Mouse (Mus musculus): ENCODE results near the gene Gm10320.

Gm10320 gene

DNA sequence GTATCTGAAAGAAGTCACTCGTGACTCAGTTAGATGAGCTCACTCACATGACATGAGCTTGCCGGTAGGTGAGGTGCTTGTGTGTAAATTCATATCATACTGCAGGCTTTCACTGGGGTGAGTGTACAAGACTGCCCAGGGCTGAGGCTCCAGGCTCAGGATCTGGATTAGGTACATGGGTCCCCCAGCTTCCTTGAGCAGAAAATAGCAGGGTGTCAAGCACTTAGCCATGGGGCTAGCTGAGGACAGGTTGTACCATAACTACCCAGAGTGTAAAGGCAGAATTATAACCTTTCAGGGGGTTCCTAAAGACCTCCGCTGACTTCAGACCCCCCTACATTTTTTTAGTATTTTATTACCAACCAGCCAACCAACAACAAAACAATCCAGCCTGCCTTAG is at the start of gene Gm10320:
Gm10320 (minus strand) TSS at position 93 of the 400 bp plus-strand sequence.
- DNase-seq (ENCODE audit: low spot score) = no peak

DNA sequence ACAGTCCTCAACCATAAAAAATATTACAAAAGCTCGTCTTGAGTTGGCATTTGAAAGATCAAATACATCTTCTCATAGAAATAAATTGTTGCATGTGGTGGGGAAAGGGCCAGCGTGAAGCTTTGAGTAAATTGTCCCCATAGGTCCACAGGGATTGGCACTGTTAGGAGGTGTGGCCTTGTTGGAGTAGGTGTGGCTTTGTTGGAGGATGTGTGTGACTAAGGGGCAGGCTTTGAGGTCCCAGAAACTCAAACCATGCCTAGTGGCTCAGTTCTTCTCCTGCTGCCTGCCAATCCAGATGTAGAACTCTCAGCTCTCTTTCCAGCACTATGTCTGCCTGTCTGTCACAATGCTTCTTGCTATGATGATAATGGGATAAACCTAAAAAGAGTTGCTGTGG is 49.8 kb upstream of the Gm10320 start:
- no peak for DNase-seq (ENCODE audit: low spot score)

DNA sequence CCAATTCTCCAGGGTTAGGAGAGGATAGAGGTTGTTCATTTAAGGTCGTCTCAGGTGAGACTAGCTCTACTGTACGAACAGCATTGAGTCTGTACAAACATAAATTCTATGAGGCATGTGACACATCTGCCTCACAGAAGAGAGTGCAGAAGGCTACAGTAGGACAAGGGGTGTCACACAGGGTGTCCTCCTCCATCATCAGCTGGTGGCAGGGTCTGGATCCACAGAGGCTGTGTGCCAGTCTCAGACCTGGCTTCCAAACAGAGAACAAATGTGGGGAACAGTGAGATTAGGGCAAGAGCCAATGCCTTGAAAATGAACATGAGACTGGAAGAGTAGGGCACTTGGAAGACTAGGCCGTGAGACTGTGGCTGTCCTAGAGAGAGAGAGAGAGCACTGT is 48.4 kb upstream of the Gm10320 start:
- no peak for DNase-seq (ENCODE audit: low spot score)

DNA sequence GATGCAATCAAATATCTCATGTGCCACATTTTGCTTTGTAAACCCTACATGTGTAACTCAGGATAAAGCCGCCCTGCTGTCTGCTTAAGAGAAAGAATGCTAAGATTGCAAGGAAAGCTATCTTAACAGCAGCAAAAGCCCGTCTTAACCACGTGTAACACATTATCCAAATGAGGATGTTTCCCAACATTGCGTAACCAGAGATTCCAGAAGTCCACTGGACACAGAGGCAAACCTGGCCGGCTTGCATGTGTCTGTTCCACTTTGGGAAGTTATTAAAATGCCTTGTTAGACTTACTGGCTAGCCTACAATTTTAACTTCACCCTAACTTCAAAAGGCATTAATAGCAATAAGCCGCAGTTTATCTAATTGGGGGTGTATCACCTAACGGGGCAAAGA is 47.5 kb upstream of the Gm10320 start:
- no peak for DNase-seq (ENCODE audit: low spot score)

DNA sequence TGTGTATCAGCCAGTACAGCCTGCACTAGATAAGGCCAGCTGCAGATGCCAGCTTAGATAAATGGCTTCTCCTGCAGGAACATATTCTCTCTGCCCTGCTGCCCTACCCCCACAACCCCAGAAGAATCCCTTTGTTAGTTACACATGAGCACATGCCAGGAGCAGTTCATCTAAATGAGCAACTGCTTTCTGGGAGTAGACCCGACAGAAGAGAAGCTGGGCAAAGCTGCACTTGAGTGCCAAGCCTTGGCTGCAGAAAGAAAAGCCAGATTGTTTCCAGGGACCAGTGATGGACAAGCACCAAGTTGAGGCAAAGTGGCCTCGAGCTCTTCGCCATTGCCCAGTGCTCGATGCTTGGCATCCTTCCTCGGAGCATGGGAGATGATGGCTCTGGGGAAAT is 46.8 kb upstream of the Gm10320 start:
- DNase-seq (ENCODE audit: low spot score) = no peak

DNA sequence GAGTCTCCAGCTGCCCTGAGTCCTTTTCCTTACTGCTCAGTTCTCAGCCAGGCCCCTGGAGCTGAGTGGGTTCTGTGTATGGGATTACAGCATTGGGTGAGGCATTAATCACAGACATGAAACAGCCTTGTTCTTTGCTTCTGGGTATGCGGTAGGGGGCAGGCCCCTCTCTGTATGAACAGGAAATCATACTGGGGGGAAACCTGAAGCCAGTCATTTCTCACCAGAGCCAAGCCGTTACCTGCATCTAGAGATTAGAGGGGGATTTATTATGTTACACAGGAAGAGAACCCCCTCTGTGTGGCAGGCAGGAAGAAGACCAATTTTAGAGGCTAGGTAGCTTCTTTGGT is 43.1 kb upstream of the Gm10320 start:
- DNase-seq (ENCODE audit: low spot score) = no peak

DNA sequence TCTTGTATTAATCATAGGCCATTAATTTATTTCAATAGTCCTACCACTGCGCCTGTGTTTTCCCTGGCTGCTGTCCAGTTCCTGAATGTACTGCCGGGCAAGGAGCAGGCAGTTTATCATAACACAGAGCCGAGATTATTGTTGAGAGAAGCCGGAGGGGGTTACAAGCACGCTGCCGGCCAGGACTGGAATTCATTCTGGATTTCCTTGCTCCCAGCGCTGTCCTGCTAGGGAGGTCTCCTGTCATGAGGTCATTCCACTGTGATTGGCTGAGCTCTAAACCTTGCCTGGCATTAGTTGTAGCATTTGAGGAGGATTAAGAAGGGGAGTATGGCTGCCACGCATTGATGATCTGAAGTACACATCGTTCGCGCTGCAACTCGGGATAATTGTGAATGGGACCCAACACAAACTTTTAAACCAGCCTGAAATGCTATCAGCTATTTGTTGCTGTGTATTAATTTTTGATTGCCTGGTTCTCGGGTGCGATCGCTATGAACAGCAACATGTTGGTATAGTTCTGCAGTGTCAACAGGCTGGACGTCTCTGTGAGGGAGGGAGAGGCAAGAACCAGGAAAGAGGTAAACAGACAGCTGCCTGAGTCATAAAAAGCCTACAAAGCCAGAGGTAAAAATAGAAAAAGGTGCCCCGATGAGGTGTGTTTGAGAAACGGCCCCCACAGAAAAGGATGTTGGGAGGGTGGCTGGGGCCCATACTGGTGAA is 42.5 kb upstream of the Gm10320 start:
- DNase-seq (ENCODE audit: low spot score) = no peak

DNA sequence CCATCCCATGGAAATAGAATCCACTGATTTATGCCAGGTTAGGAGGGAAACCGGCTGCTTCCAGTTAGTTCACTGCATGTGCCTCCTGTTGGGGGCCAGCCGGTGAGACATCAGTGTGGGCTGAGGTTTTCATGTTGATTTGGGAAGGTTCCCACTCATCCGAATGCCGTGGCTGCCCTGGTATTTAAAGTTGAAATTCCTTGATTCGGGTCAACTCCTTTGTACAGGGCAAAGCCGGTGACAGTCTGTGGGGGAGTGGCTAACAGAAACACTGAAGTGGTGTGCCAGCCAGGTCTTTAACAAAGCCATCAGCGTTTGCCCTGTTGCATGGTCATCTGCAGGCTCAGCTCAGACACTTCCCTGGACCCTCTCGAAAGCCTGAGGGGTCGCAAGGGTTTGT is 41.6 kb upstream of the Gm10320 start:
- DNase-seq (ENCODE audit: low spot score) = no peak

DNA sequence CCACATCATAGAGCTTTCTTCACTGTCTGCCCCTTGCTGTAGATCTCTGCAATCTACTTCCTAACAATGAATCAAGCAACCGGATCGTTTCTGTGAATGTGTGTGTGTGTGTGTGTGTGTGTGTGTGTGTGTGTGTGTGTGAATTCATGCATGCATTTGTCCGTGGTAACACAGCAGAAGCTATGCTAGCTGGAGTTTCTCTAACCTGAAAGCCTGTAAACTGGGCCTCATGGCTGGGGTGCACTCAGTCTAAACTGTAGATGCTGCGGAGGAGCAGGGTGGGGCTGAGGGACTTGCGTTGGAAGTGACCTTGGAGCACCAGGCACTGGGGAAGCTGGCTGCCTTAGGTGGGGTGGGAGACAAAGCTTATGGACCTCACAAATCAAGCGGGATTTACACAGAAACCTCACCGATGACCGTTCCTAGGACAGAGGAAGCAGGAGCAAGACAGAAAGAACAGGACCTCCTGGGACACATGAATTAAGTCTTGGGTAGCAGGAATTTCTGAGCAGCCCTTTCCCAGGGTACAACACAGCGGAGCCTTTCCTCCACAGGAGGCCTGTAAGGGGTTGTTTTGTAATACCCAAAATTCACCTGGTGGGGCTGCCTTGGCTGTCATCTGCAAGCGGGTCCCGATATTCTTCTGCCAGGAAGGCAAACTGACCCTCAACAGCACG is 41.0 kb upstream of the Gm10320 start:
- DNase-seq (ENCODE audit: low spot score) = no peak

DNA sequence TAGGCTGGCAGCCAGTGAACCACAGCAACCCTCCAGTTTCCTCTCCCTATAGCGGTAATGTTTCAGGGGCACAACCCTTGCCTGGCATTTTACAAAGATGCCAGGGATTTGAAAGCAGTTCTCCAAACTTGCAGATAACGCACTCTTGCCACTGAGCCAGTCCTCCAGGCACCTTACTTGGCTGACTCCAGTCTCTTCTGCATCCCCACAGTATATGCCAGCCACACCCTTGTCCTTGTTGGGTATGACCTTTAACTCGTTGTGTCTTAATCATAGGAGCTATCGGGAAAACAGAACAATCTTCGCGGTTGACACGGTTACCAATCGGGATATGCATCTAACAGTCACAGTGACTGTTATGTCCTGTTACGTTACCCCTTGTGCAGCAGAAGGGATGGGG is 40.2 kb upstream of the Gm10320 start:
- DNase-seq (ENCODE audit: low spot score) = no peak

DNA sequence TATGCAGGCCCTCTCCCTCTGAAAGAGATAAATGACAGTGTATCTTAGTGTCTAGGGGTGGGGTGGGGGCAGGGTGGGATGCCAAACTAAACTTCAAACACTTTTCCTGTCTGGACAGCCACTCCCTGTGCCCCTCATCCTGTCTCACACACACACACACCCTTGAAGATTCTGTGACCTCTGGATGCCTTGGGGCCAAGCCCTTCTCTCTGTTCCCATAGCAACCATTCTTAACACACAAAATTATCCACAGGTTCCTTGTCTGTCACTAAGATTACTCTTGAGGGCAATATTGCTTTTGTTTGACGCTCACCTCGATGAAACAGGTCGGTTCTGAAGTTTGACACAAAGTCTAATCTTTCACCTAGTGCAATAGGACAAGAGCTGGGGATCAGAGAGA is 39.5 kb upstream of the Gm10320 start:
- DNase-seq (ENCODE audit: low spot score) = no peak

DNA sequence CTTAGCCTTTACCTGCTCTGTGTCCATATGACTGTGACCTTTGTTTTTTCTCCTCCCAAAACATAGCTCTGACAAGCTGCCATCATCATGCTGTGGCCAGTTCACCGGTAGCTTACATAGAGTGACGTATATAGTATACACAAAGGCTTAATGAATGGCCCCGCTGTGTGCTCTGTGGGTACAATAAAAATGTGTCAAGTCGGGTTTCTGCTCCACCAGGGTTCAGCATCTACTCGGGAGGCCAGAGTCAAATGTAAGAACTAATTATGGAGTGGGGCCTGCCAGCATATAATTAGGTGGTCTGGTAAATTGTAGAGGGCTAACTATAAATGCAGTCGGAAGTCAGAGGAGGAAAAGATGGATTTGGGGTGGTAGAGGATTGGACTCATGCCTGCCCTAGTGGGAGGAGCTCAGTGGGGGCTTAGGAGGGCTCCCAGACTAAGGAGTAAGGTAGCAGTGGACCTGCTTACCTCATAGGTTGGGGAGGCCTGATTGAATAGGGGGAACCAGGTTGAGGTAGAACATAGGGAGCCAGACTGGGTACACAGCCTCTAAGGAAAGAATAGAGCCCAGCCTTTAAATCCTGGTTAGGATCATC is 32.0 kb upstream of the Gm10320 start:
- DNase-seq (ENCODE audit: low spot score) = no peak

DNA sequence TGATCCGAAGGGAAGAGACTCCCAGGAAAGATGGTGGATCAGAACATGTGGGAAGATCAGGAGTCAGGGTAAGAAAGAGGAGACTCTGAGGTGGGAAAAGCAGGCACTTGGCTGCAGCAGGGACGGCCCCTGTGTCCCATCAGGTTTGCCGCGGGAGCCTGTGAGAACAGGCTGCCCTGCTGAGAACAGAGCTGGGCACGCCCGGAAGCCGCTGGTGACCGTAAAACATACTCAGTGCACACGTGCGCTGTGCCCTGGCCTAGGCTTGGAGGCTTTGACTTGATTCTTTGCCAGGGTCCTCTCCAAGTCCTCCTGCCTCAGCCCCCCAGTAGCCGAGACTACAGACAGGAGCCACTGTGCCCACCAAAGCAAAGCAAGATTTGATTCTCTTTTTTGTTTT is 26.5 kb upstream of the Gm10320 start:
- DNase-seq (ENCODE audit: low spot score) = no peak

DNA sequence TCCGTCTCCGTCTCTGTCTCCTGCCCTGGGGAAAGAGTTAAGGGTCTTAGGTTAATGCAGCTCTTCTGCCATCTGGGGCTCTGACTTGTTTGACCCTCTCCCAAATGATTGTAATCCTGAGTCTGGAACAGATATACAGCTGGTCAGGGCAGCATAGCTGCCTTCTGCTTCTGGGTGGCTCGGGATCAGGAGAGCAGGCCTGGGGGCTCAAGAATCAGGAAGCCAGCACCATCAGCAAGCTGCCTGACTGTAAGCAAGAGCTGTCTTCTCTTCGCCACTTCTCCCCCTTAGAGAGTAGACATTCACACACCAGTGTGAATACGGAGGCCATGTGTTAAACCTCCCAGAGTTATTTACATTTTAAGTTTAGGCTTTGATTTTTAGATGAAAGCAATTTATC is 25.9 kb upstream of the Gm10320 start:
- DNase-seq (ENCODE audit: low spot score) = no peak

DNA sequence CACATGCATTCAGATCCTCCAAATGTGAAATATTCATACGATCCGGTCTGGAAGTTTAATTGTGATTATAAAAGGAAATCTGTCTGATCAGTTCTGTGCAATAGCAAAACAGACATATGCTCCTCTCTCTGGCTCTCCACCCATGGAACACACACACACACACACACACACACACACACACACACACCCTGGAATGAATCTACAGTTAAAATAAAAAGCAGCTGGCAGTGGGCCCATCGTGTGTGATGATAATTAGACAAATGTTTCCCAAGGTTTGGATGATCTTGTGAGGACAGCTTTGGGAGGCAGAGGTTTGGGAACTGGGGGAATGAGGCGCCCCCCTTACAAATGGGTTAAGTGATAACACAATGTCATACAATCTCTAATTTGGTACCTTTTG is 25.2 kb upstream of the Gm10320 start:
- DNase-seq (ENCODE audit: low spot score) = peak; percentile 44

DNA sequence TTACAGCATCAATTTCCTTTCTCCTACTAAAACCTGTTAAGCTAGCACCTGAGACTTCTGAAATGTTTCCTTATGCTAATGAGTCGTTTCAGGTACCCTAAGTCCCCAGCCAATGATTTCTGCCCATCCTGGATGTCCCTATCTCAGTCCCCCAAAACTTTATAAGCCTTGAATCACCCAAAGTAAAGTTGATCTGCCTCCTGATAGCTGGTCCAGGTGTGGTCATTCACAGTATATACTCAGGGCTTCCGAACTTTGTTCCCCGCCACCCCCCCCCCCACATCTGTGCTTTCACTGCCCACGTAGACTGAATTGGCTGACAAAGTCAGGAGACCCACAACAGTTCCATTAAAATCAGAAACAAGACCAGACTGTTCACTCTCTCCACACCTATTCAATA is 20.3 kb upstream of the Gm10320 start:
- no peak for DNase-seq (ENCODE audit: low spot score)

DNA sequence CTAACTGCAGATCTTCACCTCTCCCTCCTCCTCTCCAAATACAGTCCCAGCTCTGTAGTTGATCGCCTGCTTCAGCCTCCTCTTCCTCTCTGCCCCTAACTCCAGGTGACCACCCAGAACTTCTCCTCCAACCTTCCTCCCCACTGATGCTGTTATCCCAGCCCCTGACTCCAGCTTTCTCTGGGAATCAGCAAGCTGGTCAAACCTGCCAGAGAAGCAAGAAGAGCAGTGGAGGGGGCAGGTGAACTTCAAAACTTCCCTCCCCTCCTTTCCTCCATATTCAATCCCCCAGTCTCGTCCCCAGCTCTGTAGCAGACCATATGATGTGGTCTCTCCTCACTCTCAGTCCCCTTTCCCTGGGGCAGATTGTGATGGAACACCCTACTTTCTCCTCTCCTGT is 15.9 kb upstream of the Gm10320 start:
- DNase-seq (ENCODE audit: low spot score) = no peak

DNA sequence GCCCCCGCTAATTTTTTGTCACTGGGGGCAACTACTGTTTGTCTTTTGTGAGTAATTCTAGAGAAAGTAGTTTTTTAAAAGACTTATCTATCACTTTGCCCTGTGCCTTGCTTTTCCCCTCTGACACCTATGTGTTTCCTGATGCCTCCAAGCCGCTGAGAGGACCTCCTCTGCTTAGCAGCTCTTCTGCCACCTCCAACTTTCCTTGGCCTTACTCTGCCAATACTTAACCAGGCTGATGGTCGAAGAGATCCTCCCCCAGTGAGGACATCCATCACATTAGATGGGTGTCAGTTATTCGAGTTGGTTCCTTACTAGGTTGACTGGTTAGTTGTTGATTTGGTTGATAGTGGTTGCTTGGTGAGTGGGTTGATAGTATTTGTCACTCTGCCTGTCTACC is 14.7 kb upstream of the Gm10320 start:
- no peak for DNase-seq (ENCODE audit: low spot score)

DNA sequence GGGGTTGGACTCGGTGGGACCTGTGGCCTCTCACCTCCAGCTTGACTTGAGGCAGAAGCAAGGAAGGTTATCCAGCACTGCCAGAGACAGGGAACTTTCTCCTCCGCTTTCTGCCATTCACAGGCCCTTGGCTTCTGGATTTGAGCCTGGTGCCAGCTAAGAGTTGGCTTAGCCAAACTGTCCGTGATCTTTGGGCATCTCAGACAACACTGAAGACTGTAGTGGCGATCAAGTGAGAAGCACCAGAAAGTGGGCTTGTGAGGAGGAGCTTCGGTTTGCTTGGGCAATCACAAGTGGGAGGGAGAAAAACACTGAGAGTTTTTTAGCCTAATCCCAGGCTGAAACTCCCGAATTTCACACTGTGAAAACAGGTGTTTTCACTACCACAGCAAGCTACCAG is 14.2 kb upstream of the Gm10320 start:
- no peak for DNase-seq (ENCODE audit: low spot score)

DNA sequence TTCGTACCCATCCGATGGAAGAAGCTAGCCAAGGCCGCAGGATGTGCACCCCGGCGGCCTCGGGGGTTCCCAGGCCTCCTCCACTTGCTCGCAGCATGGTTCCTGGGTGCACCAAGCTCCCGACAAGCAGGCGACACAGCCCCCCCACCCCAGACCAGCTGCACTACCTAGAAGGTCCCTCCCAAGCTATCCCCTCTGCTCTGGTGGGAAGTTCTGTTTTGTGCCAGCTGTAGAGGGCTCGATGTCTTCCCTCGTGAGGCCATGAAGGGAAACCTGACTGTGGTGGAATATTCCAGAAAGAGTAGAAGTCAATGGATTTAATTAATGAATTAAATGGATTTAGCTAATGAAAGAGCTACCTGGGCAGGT is 13.7 kb upstream of the Gm10320 start:
- DNase-seq (ENCODE audit: low spot score) = no peak

DNA sequence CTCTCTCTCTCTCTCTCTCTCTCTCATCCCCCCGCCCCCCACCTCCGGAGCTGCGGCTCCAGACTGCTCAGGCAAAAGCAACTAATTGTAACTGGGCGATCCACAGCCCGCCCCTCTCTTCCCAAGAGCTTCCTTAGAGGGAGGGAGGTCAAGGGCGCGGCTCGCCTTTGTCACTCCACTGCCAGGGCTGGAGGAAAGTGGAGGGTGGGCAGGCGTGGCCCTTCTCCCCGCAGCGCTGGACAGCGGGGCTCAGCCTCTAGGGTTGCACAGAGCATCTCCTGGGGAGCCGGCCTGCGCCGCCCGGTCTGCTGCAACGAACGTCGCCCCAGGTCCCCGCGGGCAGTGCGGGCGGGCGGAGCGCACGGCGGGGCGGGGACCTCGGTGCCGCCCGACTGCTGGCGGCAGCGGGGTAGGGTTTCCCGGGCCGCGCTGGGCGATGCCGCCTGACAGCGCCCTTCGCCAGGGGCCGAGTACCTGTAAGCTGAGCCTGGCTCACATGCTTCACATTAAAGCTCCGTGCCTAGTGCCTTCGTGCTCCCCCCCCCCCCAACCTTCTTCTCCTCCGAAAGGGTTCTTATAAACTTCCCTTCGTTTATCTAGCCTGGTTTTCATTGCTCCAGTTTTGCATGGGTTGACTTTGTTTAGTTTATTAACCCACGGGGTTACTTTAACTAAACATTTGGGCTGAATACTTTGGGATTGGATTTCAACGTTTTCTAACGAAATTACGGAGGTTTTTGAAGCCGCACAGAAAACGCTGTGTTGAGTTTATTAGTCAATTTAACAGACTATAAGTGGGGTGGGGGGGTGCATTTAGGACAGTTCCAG is 13.1 kb upstream of the Gm10320 start:
- no peak for DNase-seq (ENCODE audit: low spot score)

DNA sequence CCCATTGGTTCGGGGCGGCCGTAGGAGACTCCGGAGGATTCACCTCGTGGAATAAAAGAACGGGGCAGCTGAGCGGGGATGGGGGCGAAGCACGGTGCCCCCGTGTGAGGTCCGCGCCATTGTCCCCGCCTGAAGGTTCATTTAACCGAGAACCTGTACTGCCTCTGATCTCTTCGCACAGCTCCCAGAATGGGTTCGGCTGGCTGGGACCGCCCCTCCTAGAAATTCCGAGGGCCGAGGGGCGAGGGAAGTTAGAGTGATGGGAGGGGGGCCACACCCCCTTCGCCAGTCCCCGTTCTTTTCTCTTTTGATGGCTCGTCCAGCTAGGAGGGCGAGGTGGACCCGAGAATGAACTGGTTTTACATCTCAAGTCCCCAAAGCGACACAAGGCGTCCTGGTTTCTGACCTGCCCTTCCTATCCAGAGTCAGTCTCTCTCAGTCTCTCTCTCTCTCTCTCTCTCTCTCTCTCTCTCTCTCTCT is 12.4 kb upstream of the Gm10320 start:
- no peak for DNase-seq (ENCODE audit: low spot score)

DNA sequence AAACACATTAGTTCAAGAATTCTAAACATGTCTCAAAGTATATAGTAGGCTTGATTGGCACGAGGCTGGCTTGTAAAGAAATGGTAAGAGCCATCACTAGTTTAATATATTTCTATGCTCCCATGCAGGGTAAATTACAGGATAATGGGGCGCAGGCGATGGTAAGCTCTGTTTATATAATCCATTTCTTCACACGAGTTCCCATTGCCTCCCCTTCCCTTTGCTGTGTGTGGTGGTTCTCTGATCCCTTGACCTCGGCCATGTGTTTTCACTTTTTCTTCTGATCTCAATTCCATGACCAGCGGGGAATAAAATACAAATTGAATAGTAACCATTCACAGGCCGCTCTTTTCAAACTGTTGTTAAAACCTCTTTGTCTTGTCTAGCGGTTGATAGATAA is 11.8 kb upstream of the Gm10320 start:
- DNase-seq (ENCODE audit: low spot score) = no peak

All from layer of hippocampus, adult 9-10 months (tissue).